Mouse (Mus musculus) ES-Bruce4 (cell line): ENCODE measurements around the gene Tmem219.

ENCODE experiments used
- CTCF ChIP-seq: IDR thresholded peaks from one replicate; pipeline ENCODE4 v1.8.1; 2011; ENCODE audit warnings: low read depth, low read length
- EP300 ChIP-seq: IDR thresholded peaks from 2 replicates; pipeline ENCODE4 v1.6.1; 2011; ENCODE audit warnings: low read depth, low read length; ENCODE audit not compliant: insufficient read depth
- POLR2A ChIP-seq: IDR thresholded peaks from one replicate; pipeline ENCODE4 v1.8.1; 2011; ENCODE audit warnings: low read length; ENCODE audit not compliant: insufficient read depth

DNA sequence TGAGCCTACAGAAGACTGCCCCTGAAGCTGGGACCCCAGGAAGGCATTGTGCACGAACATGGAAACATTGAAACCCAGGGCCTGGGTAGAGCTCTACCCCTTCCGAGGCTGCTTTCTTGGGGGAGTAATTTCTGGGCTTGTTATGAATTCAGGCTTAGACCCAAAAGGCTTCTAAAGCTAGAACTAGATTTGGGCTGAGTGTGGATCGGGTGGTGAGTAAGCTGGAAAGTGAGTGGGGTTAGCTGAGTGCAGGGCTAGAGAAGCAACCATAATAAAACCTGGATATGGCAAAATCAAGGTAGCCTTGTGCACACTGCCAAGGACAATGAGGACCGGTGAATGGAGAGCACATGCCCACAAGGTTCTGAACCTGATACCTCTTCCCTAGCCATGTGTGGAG is 39.2 kb upstream of the Tmem219 start:
- TF ChIP-seq EP300: no peak
- no peak for TF ChIP-seq CTCF
- no peak for TF ChIP-seq POLR2A
